Mouse (Mus musculus) heart, postnatal 0 days (tissue): Measurements from ENCODE around the gene Olig1. TPM values are rescaled to one million over a fixed set of nuclear protein-coding genes. Genes with fewer than 3 reads are reported as not detected.

Experiments used
- ATAC-seq: fragments of 200-750 bp; cut with Nextera tagmentation; 2 replicates; pipeline ENCODE4 v1.8.0; 2017; ENCODE audit warnings: low read depth, moderate number of reproducible peaks, moderate library complexity; ENCODE audit not compliant: insufficient read depth
- DNase-seq: peaks from one replicate; pipeline ENCODE4 v3.0.0-alpha.2; 2016; ENCODE audit warnings: low spot score
- H3K27ac ChIP-seq: fragments of 300-500 bp; sonication (generic); 2 replicates; pipeline ENCODE4 v1.5.1; 2014; ENCODE audit warnings: low read depth, mild to moderate bottlenecking
- H3K27me3 ChIP-seq: fragments of 300-500 bp; sonication (generic); 2 replicates; pipeline ENCODE4 v1.6.1; 2014; ENCODE audit warnings: low read length, mixed read lengths; ENCODE audit not compliant: control insufficient read depth, insufficient read depth
- H3K36me3 ChIP-seq: fragments of 300-500 bp; sonication (generic); replicated peaks from 2 replicates; pipeline ENCODE4 v1.6.1; 2014; ENCODE audit warnings: low read length, mixed read lengths; ENCODE audit not compliant: control insufficient read depth, insufficient read depth
- H3K4me1 ChIP-seq: fragments of 300-500 bp; sonication (generic); 2 replicates; pipeline ENCODE4 v1.6.1; 2014; ENCODE audit warnings: antibody characterized with exemption; ENCODE audit not compliant: control insufficient read depth, insufficient read depth
- H3K4me2 ChIP-seq: fragments of 300-500 bp; sonication (generic); 2 replicates; pipeline ENCODE4 v1.6.1; 2014; ENCODE audit warnings: low read depth, mild to moderate bottlenecking, low read length, moderate library complexity
- H3K4me3 ChIP-seq: fragments of 300-500 bp; sonication (generic); 2 replicates; pipeline ENCODE4 v1.5.1; 2014; ENCODE audit warnings: low read depth, low read length
- H3K9ac ChIP-seq: fragments of 300-500 bp; sonication (generic); replicated peaks from 2 replicates; pipeline ENCODE4 v1.6.1; 2014; ENCODE audit warnings: low read depth, low read length, mixed read lengths
- H3K9me3 ChIP-seq: fragments of 300-500 bp; sonication (generic); replicated peaks from 2 replicates; pipeline ENCODE4 v1.6.1; 2016; ENCODE audit warnings: low read length; ENCODE audit not compliant: control insufficient read depth
- CTCF ChIP-seq: IDR thresholded peaks from 2 replicates; pipeline ENCODE4 v1.5.1; 2016; ENCODE audit warnings: antibody characterized with exemption, control low read depth, low read depth
- EP300 ChIP-seq: IDR thresholded peaks from 2 replicates; pipeline ENCODE4 v1.6.1; 2016; ENCODE audit warnings: antibody characterized with exemption, low read depth
- WGBS: fragments of 180-500 bp; shearing (Covaris S2); extraction: QIAGEN DNeasy Blood & Tissue Kit; methylation state at CpG from one replicate; pipeline ENCODE4 v1.1.7; 2014; 5-methylcytosine and 5-hydroxymethylcytosine counted together
- polyA plus RNA-seq: library from polyadenylated mRNA; unstranded; fragments of >200 nt; fragmentation: Nextera tagmentation; extraction: Ambion mirVana; gene quantifications from 2 replicates; pipeline ENCODE4 v1.2.1, GENCODE M21; 2015
- total RNA-seq: library from RNA; depleted of rRNA; stranded (reverse); fragments of >200 nt; gene quantifications from 2 replicates; pipeline ENCODE4 v1.2.3, GENCODE M21; 2014; ENCODE audit warnings: low replicate concordance; rRNA removed

Olig1 gene
- total and polyA plus RNA-seq, 2 experiments from 2014 or later: not detected

GRCm38 (mm10) chr16:91320191-91320590 is 50.6 kb downstream of the Olig1 start:
- Histone ChIP-seq H3K27me3 (peaks cover 25% of the 10 kb centered on the region; the same call in 1 of the 2 replicates), H3K9me3 (no peaks in the 10 kb centered on the region), H3K4me3 (no peak overlapping the region), H3K4me1 (no peaks in the 10 kb centered on the region), H3K27ac (no peak overlapping the region), H3K9ac (no peak overlapping the region), H3K4me2 (no peak overlapping the region), H3K36me3 (no peaks in the 10 kb centered on the region)
- TF ChIP-seq EP300 (no peak), CTCF (no peak)
- DNase-seq (no peak), ATAC-seq (no peak)
- WGBS: 63% methylated on average over 10 of the region's 10 CpGs

- H3K9ac ChIP-seq: no peak overlapping the region
- WGBS: 74% methylated on average over 15 of the region's 15 CpGs
- H3K27ac ChIP-seq: no peak overlapping the region
- TF ChIP-seq CTCF: no peak
- TF ChIP-seq EP300: no peak
- DNase-seq (no peak), ATAC-seq (no peak)
- no peaks in the 10 kb centered on the region for H3K9me3 ChIP-seq
- no peak overlapping the region for H3K4me3 ChIP-seq
- 0 out of 2 replicates have a peak, but pooled peaks cover 21% of the 10 kb centered on the region for H3K27me3 ChIP-seq
- no peaks in the 10 kb centered on the region for H3K36me3 ChIP-seq
- no peak overlapping the region for H3K4me2 ChIP-seq
- H3K4me1 ChIP-seq: no peaks in the 10 kb centered on the region
Observed at GRCm38 (mm10) chr16:91320608-91321007, 51.0 kb downstream of the Olig1 start.

Other genes with a start within 250 kb of the Olig1 start
- 30.6 and 33.8 TPM in 2 replicates for gene Paxbp1, start 225.2 kb upstream of the Olig1 start, total RNA-seq
- gene Paxbp1, start 225.2 kb upstream of the Olig1 start, polyA plus RNA-seq: 18.8 and 19.0 TPM in 2 replicates
- gene 4932438H23Rik, start 174.7 kb upstream of the Olig1 start, total RNA-seq: 0.11 TPM in 1 of 2 replicates, not detected in the other
- gene 4932438H23Rik, start 174.7 kb upstream of the Olig1 start, polyA plus RNA-seq: 0.05 and 0.14 TPM in 2 replicates
- gene Olig2, start 44.3 kb upstream of the Olig1 start, total RNA-seq: 0.46 TPM in 1 of 2 replicates, not detected in the other
- not detected in 2 replicates for gene Olig2, start 44.3 kb upstream of the Olig1 start, polyA plus RNA-seq
- gene Ifnar2, start 103.0 kb downstream of the Olig1 start, total RNA-seq: 30.0 and 31.0 TPM in 2 replicates
- 48.8 and 49.8 TPM in 2 replicates for gene Ifnar2, start 103.0 kb downstream of the Olig1 start, polyA plus RNA-seq
- 2.4 TPM in 1 of 2 replicates, not detected in the other for gene Gm21970, start 121.9 kb downstream of the Olig1 start, total RNA-seq
- gene Gm21970, start 121.9 kb downstream of the Olig1 start, polyA plus RNA-seq: 0.27 TPM in 1 of 2 replicates, not detected in the other
- gene Il10rb, start 136.4 kb downstream of the Olig1 start, total RNA-seq: 44.4 and 63.3 TPM in 2 replicates
- gene Il10rb, start 136.4 kb downstream of the Olig1 start, polyA plus RNA-seq: 89.0 and 99.4 TPM in 2 replicates
- gene Ifnar1, start 215.5 kb downstream of the Olig1 start, total RNA-seq: 32.6 and 42.6 TPM in 2 replicates
- gene Ifnar1, start 215.5 kb downstream of the Olig1 start, polyA plus RNA-seq: 23.7 and 24.0 TPM in 2 replicates